Mouse (Mus musculus): ENCODE results near the gene Asic2.
A peak's percentile ranks its signal among the peaks of the same experiment; 100 is the strongest.

Gene Asic2

DNA sequence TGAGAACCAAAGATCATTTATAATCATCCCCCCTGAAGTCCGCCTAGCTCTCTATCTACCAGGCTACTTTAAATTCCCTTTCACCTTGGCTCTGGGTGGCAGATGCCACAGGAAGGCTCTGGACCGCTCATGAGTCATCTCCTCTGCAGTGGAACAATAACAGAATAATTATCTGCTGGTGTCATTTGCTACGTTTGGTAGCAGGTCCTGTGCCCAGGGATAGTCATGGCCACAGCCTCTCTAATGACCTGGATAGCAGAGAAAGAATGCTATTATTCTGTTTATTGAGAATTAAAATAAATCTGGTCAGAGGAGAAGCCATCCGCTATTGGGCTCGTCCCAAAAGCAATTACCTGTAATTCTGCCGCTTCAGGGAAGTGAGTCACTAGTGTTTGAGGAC, 425.1 kb downstream of the Asic2 start:
- no peak for DNase-seq (ENCODE audit: extremely low read depth, insufficient read length, low spot score)

DNA sequence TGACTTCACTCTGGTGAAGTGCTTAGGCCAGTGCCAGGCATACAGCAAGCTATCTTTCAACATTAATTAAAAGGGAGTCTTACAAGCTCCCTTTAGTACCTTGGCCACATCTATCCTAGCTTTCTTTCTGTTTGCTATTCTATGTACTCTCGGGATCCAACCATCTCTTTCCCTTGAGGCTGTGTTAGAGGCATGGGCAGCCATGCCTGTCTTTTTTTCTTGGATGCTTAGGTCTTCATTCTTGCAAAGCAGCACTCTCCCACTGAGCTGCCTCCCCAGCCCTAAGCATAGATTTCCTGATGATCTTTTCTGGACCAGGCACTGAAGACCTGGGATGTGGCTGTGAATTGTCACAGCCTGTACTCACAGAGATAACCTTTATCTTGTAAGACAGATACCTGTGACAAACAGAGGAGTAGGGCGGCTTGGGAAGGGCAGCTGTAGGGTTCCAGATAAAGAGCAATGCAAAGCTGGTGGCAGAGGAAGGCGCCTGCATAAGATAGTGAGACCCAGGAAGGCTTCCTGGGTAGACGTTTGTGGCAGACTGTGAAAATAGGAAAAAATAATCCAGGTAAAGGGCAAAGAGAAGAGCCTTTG, 433.0 kb downstream of the Asic2 start:
- DNase-seq (ENCODE audit: extremely low read depth, insufficient read length, low spot score), result no peak

GRCm38 (mm10) chr11:81534686-81535085, 433.6 kb downstream of the Asic2 start:
- DNase-seq (ENCODE audit: extremely low read depth, insufficient read length, low spot score), result peak; percentile 20

- DNase-seq (ENCODE audit: extremely low read depth, insufficient read length, low spot score), result no peak
Observed at GRCm38 (mm10) chr11:81531906-81532305, 436.4 kb downstream of the Asic2 start.

- no peak for DNase-seq (ENCODE audit: extremely low read depth, insufficient read length, low spot score)
Observed at GRCm38 (mm10) chr11:81522927-81523326, 445.3 kb downstream of the Asic2 start.

DNA sequence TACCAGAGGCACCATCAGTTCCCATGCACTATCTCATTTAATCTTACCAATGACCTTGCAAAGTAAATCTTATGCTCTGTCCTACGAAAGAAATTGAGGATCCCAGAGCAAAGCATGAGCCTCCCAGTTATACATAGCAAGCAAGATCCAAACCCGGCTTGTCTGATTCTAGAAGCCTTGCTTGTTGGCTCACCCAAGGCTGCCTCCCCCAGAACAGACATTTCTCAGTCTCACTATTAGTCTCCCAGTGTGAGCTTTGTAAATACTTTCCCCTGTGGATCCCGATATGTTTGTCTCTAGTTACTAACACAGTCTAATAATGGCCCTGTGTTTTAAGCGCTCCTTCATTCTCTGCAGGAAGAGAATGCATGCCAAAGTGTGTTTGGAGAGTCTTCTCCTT, 446.4 kb downstream of the Asic2 start:
- DNase-seq (ENCODE audit: extremely low read depth, insufficient read length, low spot score), result no peak

- no peak for DNase-seq (ENCODE audit: extremely low read depth, insufficient read length, low spot score)
Observed at GRCm38 (mm10) chr11:81518001-81518955, 450.0 kb downstream of the Asic2 start.

GRCm38 (mm10) chr11:81515754-81516153, 452.5 kb downstream of the Asic2 start:
- no peak for DNase-seq (ENCODE audit: extremely low read depth, insufficient read length, low spot score)

DNA sequence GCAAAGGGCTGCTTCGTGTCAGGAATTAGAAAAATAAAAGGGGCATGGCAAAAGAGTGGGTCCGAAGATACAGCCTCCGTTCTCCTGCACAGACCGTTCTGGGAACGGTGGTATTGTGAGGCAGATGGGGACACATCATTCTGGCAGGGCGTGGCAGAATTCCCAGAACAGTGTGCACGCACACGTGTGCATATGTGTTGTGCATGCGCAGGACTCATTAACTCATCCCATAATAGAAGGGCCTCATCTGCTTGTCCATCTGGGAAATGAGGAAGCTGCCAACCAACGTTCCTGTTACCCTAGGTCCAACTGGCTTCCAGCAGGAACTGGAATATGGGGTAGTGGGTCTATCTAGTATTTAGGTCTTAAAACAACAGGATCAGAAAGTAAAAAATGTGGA, 455.8 kb downstream of the Asic2 start:
- no peak for DNase-seq (ENCODE audit: extremely low read depth, insufficient read length, low spot score)

- DNase-seq (ENCODE audit: extremely low read depth, insufficient read length, low spot score), result no peak
Observed at GRCm38 (mm10) chr11:81511401-81511800, 456.9 kb downstream of the Asic2 start.

DNA sequence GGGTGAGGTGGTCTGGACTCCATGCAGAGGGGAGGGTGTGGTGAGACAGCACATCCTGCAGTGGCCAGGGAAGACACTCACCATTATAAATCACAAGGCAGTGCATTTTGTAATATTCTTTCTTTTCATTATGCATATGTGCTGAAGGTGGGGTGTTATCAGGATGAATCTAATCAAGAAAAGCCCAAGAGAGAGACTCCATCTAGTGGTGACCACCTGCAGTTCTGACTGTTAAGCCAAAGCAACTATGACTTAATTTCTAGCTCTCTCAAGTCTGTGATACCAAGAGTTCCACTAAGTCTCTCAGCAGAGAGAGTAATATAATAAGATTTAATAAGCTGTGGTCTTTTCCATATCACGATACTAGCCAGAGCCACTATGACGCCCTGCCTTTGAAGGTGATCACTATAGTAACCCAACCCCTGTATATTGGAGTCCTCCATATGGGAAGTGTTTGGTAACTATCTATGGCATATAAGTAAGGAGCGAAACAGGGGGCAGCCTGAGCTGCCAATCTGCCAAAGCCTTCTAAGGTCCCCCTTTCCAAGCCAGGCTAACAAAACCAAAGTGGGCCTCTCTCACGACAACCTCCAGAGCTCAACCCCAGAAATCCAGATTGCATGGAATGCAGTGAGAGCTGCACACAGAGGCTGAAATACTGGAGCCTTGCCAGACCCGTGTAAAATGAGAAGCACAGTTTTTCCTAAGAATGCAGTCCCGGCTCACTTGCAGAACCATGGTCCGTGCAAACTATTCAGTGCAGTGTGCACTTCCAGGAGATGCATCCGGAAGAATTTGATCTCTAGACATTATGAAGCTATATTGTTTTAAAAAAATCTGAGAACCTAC, 459.6 kb downstream of the Asic2 start:
- DNase-seq (ENCODE audit: extremely low read depth, insufficient read length, low spot score), result no peak

GRCm38 (mm10) chr11:81504791-81505430, 463.3 kb downstream of the Asic2 start:
- no peak for DNase-seq (ENCODE audit: extremely low read depth, insufficient read length, low spot score)

DNA sequence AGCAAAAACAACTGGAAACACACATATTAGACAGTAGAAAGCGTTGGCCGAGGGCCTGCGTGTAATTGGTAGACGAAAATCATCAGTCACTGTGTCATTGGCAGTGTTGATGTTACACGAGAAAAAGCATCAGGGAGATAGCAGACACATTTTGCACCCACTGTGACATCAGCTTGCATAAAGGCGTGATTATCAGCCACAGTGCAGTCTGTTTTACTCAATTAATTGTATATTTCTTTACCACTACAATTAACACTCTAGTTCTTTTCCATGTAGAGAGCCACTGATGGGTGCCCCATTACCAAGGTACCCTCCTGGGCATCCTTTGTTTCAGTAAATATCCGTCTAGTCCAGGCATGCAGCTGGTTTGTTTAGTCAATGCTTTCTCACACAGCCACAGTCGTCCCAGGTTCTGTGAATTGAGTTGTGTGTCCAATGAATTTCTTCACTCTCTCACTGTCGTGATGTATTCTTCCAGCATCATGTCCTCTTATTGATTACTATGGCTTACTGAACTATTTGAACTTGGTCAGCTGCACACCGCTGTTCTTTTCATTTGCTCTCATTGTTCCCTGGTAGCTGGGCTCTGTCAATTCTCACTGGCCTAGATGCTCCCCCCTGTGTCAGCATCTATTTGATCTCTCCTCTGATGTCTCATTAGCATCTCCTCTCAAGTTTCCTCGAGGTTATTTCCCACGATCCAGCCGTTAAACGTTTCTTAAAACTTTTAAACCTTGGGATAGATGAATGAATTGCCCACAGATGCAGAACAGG, 466.6 kb downstream of the Asic2 start:
- no peak for DNase-seq (ENCODE audit: extremely low read depth, insufficient read length, low spot score)

GRCm38 (mm10) chr11:81498990-81499389, 469.3 kb downstream of the Asic2 start:
- no peak for DNase-seq (ENCODE audit: extremely low read depth, insufficient read length, low spot score)

DNA sequence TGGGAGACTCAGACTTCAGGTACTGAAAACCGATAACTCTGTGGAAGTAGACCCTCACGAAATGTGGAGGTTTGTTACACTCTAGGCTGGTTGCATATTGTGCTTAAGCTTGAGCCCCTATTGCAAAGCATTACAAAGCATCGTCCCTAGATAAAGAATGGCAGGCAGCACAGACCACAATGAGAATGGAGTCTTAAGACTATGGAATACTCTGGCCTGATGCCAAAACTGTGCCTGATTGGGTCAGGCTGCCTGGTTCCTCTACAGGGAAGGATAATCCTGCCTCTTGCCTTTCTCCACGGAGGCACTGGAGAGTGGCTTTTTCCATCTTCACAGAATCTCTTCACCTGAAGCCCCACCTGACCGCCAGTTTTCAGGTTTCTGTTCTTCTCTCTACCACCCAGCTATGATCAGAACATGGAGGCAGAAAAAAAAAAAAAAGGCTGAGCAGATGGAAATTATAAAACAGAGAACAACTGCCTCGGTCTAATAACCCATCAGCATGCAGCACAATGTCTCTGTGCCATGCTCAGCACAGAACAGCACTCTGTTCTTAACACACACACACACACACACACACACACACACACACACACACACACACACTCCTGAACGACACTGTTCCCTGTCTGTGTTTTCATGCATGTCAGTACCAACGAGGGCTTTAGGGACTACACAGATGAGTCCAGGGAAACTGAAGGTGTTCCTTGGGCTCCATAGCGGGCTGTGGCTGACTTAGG, 470.4 kb downstream of the Asic2 start:
- no peak for DNase-seq (ENCODE audit: extremely low read depth, insufficient read length, low spot score)

- DNase-seq (ENCODE audit: extremely low read depth, insufficient read length, low spot score), result no peak
Observed at GRCm38 (mm10) chr11:81496446-81496845, 471.8 kb downstream of the Asic2 start.

GRCm38 (mm10) chr11:81492351-81492750, 475.9 kb downstream of the Asic2 start:
- DNase-seq (ENCODE audit: extremely low read depth, insufficient read length, low spot score), result no peak

- no peak for DNase-seq (ENCODE audit: extremely low read depth, insufficient read length, low spot score)
Observed at GRCm38 (mm10) chr11:81489144-81489735, 479.0 kb downstream of the Asic2 start.

DNA sequence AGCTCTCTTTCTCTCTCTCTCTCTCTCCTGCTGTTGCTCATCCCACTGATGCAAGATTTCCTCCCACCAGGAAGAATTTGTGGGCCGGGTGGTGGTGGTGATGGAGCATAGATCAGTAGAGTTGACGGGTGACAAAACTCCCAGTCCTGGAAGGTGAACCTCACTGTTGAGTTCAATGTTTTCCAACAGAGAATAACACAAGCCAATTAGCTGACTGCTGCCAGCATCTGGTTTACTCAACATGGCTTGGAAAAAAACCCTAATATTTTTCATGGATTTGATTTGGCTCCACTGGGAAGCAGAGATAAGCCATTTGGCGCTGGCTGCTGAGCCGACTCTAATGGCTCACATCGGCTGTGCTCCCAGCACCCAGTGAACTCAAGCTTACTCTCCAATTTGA, 479.6 kb downstream of the Asic2 start:
- DNase-seq (ENCODE audit: extremely low read depth, insufficient read length, low spot score), result no peak

Data from 3134 (cell line).